Mouse (Mus musculus): ENCODE measurements around the gene Zfp366. TPM values are rescaled to one million over a fixed set of nuclear protein-coding genes. Genes with fewer than 3 reads are reported as not detected.
A peak's percentile ranks its signal among the peaks of the same experiment; 100 is the strongest.

The Zfp366 gene
- polyA plus RNA-seq, 1 experiment, result not detected

- Histone ChIP-seq H3K4me3 (ENCODE audit: insufficient read depth, poor library complexity, severe bottlenecking) (no peak overlapping the region), H3ac (ENCODE audit: control insufficient read depth, insufficient read length, low read depth) (no peak overlapping the region), H3K27me3 (ENCODE audit: control insufficient read depth, insufficient read depth, insufficient read length) (no peaks in the 10 kb centered on the region), H3K79me2 (ENCODE audit: control insufficient read depth, insufficient read depth) (no peaks in the 10 kb centered on the region), H3K36me3 (ENCODE audit: control insufficient read depth, insufficient read depth) (no peaks in the 10 kb centered on the region), H3K79me3 (ENCODE audit: low read depth) (no peaks in the 10 kb centered on the region)
- TF ChIP-seq MAX (IDR thresholded peaks at IDR 0.05) (no peak), FOSL1 (IDR thresholded peaks at IDR 0.05; ENCODE audit: insufficient read depth, low read length, poor library complexity, severe bottlenecking) (no peak), MYOG (IDR thresholded peaks at IDR 0.05; ENCODE audit: control insufficient read depth, extremely low read depth, insufficient read length) (no peak), MYOD1 (IDR thresholded peaks at IDR 0.05; ENCODE audit: control insufficient read depth, insufficient read length, low read depth) (no peak), CEBPB (IDR thresholded peaks at IDR 0.05; ENCODE audit: low read depth) (no peak), CTCF (IDR thresholded peaks at IDR 0.05; ENCODE audit: control insufficient read depth, insufficient read depth, insufficient read length) (no peak), USF1 (IDR thresholded peaks at IDR 0.05; ENCODE audit: low read depth) (no peak)
These were observed 55.1 kb downstream of the Zfp366 start for GRCm38 (mm10) chr13:99239741-99240140.

GRCm38 (mm10) chr13:99241984-99242383 is 57.4 kb downstream of the Zfp366 start:
- no peak overlapping the region for H3K4me3 ChIP-seq (ENCODE audit: insufficient read depth, poor library complexity, severe bottlenecking)
- no peaks in the 10 kb centered on the region for H3K27me3 ChIP-seq (ENCODE audit: control insufficient read depth, insufficient read depth, insufficient read length)
- H3K79me3 ChIP-seq (ENCODE audit: low read depth), result no peaks in the 10 kb centered on the region
- no peaks in the 10 kb centered on the region for H3K36me3 ChIP-seq (ENCODE audit: control insufficient read depth, insufficient read depth)
- no peaks in the 10 kb centered on the region for H3K79me2 ChIP-seq (ENCODE audit: control insufficient read depth, insufficient read depth)
- TF ChIP-seq CTCF (IDR thresholded peaks at IDR 0.05; ENCODE audit: control insufficient read depth, insufficient read depth, insufficient read length) (no peak), FOSL1 (IDR thresholded peaks at IDR 0.05; ENCODE audit: insufficient read depth, low read length, poor library complexity, severe bottlenecking) (no peak), CEBPB (IDR thresholded peaks at IDR 0.05; ENCODE audit: low read depth) (no peak), USF1 (IDR thresholded peaks at IDR 0.05; ENCODE audit: low read depth) (no peak), MYOG (IDR thresholded peaks at IDR 0.05; ENCODE audit: control insufficient read depth, extremely low read depth, insufficient read length) (no peak), MYOD1 (IDR thresholded peaks at IDR 0.05; ENCODE audit: control insufficient read depth, insufficient read length, low read depth) (no peak), MAX (IDR thresholded peaks at IDR 0.05) (no peak)
- H3ac ChIP-seq (ENCODE audit: control insufficient read depth, insufficient read length, low read depth), result no peak overlapping the region

- Histone ChIP-seq H3K27me3 (ENCODE audit: control insufficient read depth, insufficient read depth, insufficient read length) (no peaks in the 10 kb centered on the region), H3ac (ENCODE audit: control insufficient read depth, insufficient read length, low read depth) (no peak overlapping the region), H3K4me3 (ENCODE audit: insufficient read depth, poor library complexity, severe bottlenecking) (no peak overlapping the region), H3K36me3 (ENCODE audit: control insufficient read depth, insufficient read depth) (no peaks in the 10 kb centered on the region), H3K79me2 (ENCODE audit: control insufficient read depth, insufficient read depth) (no peaks in the 10 kb centered on the region), H3K79me3 (ENCODE audit: low read depth) (no peaks in the 10 kb centered on the region)
- TF ChIP-seq MAX (IDR thresholded peaks at IDR 0.05) (peak; percentile 82), MYOD1 (IDR thresholded peaks at IDR 0.05; ENCODE audit: control insufficient read depth, insufficient read length, low read depth) (peak; percentile 12), MYOG (IDR thresholded peaks at IDR 0.05; ENCODE audit: control insufficient read depth, extremely low read depth, insufficient read length) (no peak), CEBPB (IDR thresholded peaks at IDR 0.05; ENCODE audit: low read depth) (peak; percentile 14), FOSL1 (IDR thresholded peaks at IDR 0.05; ENCODE audit: insufficient read depth, low read length, poor library complexity, severe bottlenecking) (no peak), CTCF (IDR thresholded peaks at IDR 0.05; ENCODE audit: control insufficient read depth, insufficient read depth, insufficient read length) (no peak), USF1 (IDR thresholded peaks at IDR 0.05; ENCODE audit: low read depth) (no peak)
These were observed 58.3 kb downstream of the Zfp366 start for GRCm38 (mm10) chr13:99242895-99243294.

GRCm38 (mm10) chr13:99243831-99244230 is 59.2 kb downstream of the Zfp366 start:
- Histone ChIP-seq H3K79me2 (ENCODE audit: control insufficient read depth, insufficient read depth) (no peaks in the 10 kb centered on the region), H3K36me3 (ENCODE audit: control insufficient read depth, insufficient read depth) (no peaks in the 10 kb centered on the region), H3K79me3 (ENCODE audit: low read depth) (no peaks in the 10 kb centered on the region), H3ac (ENCODE audit: control insufficient read depth, insufficient read length, low read depth) (no peak overlapping the region), H3K4me3 (ENCODE audit: insufficient read depth, poor library complexity, severe bottlenecking) (no peak overlapping the region), H3K27me3 (ENCODE audit: control insufficient read depth, insufficient read depth, insufficient read length) (no peaks in the 10 kb centered on the region)
- no peak for TF ChIP-seq FOSL1 (IDR thresholded peaks at IDR 0.05; ENCODE audit: insufficient read depth, low read length, poor library complexity, severe bottlenecking)
- no peak for TF ChIP-seq CTCF (IDR thresholded peaks at IDR 0.05; ENCODE audit: control insufficient read depth, insufficient read depth, insufficient read length)
- no peak for TF ChIP-seq CEBPB (IDR thresholded peaks at IDR 0.05; ENCODE audit: low read depth)

GRCm38 (mm10) chr13:99244471-99244870 is 59.8 kb downstream of the Zfp366 start:
- Histone ChIP-seq H3ac (ENCODE audit: control insufficient read depth, insufficient read length, low read depth) (no peak overlapping the region), H3K27me3 (ENCODE audit: control insufficient read depth, insufficient read depth, insufficient read length) (no peaks in the 10 kb centered on the region), H3K4me3 (ENCODE audit: insufficient read depth, poor library complexity, severe bottlenecking) (no peak overlapping the region), H3K79me3 (ENCODE audit: low read depth) (no peaks in the 10 kb centered on the region), H3K36me3 (ENCODE audit: control insufficient read depth, insufficient read depth) (no peaks in the 10 kb centered on the region), H3K79me2 (ENCODE audit: control insufficient read depth, insufficient read depth) (no peaks in the 10 kb centered on the region)
- TF ChIP-seq MYOG (IDR thresholded peaks at IDR 0.05; ENCODE audit: control insufficient read depth, extremely low read depth, insufficient read length), result no peak

- no peaks in the 10 kb centered on the region for H3K27me3 ChIP-seq (ENCODE audit: control insufficient read depth, insufficient read depth, insufficient read length)
- no peaks in the 10 kb centered on the region for H3K79me2 ChIP-seq (ENCODE audit: control insufficient read depth, insufficient read depth)
- no peak overlapping the region for H3K4me3 ChIP-seq (ENCODE audit: insufficient read depth, poor library complexity, severe bottlenecking)
- H3K36me3 ChIP-seq (ENCODE audit: control insufficient read depth, insufficient read depth), result no peaks in the 10 kb centered on the region
- TF ChIP-seq MYOG (IDR thresholded peaks at IDR 0.05; ENCODE audit: control insufficient read depth, extremely low read depth, insufficient read length) (no peak), USF1 (IDR thresholded peaks at IDR 0.05; ENCODE audit: low read depth) (no peak), CTCF (IDR thresholded peaks at IDR 0.05; ENCODE audit: control insufficient read depth, insufficient read depth, insufficient read length) (no peak), MYOD1 (IDR thresholded peaks at IDR 0.05; ENCODE audit: control insufficient read depth, insufficient read length, low read depth) (no peak)
- no peak overlapping the region for H3ac ChIP-seq (ENCODE audit: control insufficient read depth, insufficient read length, low read depth)
- H3K79me3 ChIP-seq (ENCODE audit: low read depth), result no peaks in the 10 kb centered on the region
These were observed 60.3 kb downstream of the Zfp366 start for GRCm38 (mm10) chr13:99244896-99245295.
